Mouse (Mus musculus) layer of hippocampus, postnatal 36 days (tissue): ENCODE results near the gene Scd4. TPM values are rescaled to one million over a fixed set of nuclear protein-coding genes. Genes with fewer than 3 reads are reported as not detected.
"Not testable (repeated sequence)": the region's sequence is repeated elsewhere in the genome, so short reads cannot be mapped to it uniquely, and the experiment has no call there.

Experiments
- DNase-seq, 2 experiments: peaks; one replicate each; pipeline ENCODE4 v3.0.0; 2022
- total RNA-seq, 2 experiments: library from RNA; stranded (reverse); gene quantifications; 2 replicates each; pipeline ENCODE4 v1.2.3; 2021

Gene Scd4
- total RNA-seq, 2 experiments from 2014 or later: 1.7 to 2.7 TPM

- DNase-seq: no peak
These were observed 31.7 kb upstream of the Scd4 start for GRCm38 (mm10) chr19:44301176-44301575.

DNA sequence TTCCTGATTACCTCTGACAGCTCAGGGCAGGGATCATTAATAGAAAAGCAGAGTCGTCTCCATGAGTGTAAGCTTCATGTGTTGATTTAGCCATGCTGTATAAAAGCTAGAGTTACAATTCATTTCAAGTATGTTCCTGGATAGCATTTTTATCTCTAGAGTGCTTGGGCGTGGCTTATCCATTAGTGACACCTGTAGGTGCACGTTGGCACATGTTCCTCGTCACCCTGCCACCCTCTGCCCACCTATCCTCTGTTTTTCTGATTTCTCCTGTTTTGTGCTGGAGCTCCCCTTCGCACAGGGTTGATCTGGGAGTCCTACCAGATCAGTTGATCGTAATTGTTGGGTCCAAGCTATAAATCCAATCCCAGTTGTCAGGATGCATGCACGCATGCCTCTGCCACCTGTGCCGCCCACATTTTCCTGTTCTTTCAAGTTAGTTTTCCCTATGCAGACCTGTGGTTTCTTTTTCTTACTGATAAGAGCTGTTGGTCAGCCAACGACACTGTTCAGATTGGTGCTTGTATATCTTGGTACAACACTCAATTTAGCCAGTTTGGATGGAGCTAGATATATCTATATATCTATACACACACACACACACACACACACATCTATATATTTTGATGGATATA lies 31.1 kb upstream of the Scd4 start:
- DNase-seq: no peak

GRCm38 (mm10) chr19:44302901-44303300 lies 30.0 kb upstream of the Scd4 start:
- DNase-seq: peak in 1 of 2 experiments; percentile 44

GRCm38 (mm10) chr19:44303502-44303901 lies 29.4 kb upstream of the Scd4 start:
- no peak for DNase-seq

DNA sequence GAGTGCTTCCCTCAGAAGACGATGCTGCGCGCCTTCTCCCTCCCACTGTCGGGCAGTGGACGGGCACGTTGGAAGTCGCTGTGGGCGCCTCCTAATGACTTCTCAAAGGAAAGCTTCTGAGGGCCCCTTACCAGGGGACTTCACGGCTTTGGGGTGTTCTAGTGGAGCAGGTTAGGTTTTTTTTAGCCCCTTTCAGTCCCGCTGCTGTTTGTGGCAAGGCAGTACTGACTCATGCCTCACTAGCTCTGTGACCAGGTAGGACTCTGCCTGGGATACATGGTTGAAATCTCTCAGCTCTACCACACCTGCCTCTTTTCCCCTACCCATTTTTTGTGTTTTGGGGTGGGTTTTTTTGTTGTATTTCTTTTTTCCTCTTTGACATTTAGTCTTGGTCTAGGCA lies 28.5 kb upstream of the Scd4 start:
- DNase-seq: no peak

DNA sequence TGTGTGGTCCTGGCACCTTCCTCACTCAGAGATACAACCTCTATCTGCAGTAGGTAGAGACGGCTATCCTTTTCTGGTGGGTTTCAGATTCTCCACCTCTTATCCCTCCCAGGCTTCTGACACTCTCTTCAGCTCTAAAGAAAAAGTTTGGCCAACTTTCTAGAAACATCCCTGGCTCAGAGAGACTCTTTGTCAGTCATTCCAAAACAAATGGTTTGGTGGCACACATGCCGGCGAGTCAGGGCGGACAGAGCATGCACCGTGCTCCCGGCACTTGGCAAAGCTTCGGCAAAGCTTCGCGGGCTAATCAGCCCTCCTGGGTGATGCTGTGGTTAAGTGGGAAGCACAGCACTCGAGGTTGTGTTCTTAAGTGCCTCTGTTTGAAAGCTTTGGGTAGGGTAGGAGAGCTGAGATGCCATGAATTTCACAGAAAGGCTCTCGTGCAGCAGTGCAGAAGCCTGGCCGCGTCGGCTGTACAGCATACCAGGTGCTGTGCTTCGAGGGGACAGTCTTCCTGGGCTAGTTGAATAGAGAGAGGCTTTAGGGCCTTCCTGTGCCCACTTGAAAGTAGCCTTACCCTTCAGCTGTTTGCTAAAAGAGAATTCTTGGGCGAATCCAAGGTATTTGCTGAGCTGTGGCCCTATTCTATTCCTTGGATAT lies 27.9 kb upstream of the Scd4 start:
- DNase-seq: no peak

DNA sequence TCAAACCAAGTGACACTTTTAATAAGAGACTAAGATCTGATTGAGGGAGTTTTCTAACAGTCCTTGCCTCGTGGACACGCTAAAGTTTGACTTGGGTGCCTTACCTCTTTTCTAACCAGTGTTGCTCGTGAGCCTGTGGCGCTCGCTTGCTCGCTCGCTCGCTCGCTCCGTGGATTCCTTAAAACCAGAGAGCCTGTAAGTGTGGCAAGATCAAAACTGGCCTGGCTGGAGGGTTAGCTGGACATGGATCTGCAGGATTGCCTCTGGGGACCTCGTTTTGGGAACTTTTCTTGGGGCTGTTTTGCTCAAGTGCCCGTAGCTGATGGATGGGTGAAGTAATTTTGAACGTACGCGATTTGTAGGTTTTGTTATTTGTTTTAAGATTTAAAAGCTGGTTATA lies 27.2 kb upstream of the Scd4 start:
- DNase-seq: no peak

DNA sequence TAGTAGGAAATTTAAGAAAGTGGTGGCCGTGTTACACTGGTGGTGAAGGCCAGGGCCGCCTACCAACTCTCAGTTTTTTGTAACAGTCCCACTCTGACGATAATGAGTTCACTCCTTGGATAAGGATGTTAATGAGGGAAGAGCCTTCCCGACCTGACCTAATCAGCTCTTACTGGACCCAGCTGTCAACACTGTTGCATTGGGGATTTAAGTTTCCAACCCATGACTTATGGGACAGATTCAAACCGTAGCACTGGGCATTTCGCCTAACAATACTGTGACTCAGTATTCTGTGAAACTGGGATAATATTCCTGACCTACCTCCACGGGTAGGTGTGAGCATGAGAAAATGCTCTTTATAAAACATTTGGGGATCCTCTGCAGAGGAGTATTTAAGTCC lies 26.7 kb upstream of the Scd4 start:
- DNase-seq: no peak

GRCm38 (mm10) chr19:44307101-44307914 lies 25.6 kb upstream of the Scd4 start:
- DNase-seq: no peak

DNA sequence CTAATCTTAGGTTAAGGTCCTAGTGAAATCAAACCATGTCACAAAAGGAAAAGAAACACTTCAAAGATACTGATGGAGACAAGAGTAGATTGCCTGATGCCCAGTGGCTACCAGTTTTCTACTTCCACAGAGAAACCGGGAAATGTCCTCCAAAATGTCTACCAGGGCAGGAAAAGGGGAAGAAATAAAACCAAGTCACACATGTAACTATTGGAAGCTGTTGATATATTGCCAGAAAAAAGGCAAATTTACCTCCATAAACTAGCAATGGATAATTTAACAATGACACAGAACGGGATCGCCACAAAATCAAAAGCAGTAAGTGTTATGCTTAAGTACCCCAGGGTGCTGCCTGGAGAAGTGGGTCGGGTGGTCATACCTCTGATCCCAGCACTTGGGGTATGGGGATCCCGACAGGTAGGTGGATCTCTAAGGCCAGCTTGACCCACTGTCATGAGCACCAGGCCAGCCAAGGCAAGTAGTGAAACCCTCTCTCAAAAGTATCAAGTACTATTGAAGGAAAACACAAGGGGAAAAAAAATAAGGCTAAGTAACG lies 24.9 kb upstream of the Scd4 start:
- no peak for DNase-seq

GRCm38 (mm10) chr19:44308611-44309246 lies 24.2 kb upstream of the Scd4 start:
- no peak for DNase-seq

DNA sequence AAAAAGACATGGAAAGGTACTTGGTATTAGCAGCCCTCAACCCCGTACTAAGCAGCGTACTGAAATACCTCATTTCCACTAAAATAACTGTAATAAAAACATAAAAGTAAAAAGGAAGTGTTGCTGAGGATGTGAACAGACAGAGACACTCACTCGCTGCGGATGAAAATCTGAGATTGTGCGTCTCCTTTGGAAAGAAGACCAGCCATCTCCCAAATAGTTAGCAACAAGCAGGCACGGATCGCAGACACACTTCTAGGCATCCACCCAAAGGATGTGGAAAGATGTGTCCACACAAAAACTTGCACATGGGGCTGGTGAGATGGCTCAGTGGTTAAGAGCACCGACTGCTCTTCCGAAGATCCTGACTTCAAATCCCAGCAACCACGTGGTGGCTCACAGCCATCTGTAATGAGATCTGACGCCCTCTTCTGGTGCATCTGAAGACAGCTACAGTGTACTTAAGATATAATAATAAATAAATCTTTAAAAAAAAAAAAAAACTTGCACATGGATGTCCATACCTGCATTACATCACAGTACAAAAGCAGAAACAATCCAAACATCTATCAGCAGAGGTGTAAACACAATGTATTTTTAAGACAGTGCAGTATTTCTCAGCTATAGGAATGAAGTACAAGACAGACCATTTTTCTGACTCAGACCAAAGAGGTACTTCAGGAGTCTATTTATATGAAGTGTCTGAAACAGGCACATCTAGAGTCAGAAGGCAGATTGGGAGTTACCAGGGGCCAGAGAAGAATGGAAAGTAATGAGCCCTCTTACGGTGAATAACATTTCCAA lies 23.3 kb upstream of the Scd4 start:
- DNase-seq: no peak

GRCm38 (mm10) chr19:44310155-44310575 lies 22.7 kb upstream of the Scd4 start:
- not testable (repeated sequence) for DNase-seq

DNA sequence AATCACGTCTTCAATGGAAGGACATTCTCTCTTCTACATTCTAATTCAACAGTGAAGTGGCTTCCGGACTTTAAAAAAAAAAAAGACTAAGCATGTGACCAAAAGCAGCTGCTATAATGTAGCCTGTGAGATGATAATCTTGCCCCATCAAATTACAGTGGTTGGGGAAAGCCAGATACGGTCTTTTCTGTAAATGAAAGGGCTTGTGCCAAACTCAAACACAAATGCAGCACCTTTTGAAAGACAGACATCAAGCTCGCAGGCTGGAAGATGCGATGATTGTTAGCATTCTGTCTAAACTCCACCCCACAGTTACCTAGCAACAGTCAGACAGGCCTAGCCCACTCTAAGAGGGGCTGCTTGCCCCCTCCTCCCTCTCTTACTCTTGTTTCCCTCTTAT lies 22.1 kb upstream of the Scd4 start:
- DNase-seq: no peak

- DNase-seq: no peak
These were observed 21.4 kb upstream of the Scd4 start for GRCm38 (mm10) chr19:44311306-44312006.

DNA sequence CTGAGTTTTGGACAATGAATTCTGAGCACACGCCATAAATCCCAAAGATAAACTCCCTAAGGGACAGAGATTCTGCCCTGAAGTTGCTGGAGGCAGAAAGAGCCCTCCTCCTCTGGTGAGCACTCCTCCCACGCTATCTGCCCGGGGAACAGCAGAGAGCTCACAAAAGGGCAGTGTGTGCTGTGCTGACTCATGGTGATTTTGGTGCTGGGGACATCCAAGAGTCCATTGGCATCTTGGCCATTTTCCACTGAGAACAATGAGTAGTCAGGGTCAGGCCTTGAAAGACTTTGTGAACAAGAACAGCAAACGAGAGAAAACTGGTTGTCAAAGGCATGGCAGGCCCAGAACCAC lies 20.9 kb upstream of the Scd4 start:
- peak; percentile 37 to 63 for DNase-seq

DNA sequence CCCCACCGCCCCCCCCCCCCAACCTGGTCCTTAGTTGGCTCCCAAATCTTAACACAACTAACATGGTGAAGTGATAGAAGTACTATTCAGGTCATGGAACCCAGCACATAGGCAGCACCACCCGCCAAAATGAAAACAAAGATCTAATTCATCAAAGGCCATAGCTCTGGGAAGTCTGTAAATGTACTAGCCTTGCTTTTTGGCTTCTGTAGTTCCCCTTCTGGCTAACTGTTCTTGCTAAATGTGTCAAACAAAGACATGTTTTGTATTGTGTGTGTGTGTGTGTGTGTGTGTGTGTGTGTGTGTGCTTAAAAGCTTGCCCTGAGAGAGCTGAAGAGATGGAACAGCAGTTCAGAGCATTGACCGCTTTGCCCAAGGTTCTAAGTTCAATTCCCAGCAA lies 19.8 kb upstream of the Scd4 start:
- DNase-seq: no peak

GRCm38 (mm10) chr19:44314327-44314759 lies 18.5 kb upstream of the Scd4 start:
- DNase-seq: peak; percentile 75 to 83

DNA sequence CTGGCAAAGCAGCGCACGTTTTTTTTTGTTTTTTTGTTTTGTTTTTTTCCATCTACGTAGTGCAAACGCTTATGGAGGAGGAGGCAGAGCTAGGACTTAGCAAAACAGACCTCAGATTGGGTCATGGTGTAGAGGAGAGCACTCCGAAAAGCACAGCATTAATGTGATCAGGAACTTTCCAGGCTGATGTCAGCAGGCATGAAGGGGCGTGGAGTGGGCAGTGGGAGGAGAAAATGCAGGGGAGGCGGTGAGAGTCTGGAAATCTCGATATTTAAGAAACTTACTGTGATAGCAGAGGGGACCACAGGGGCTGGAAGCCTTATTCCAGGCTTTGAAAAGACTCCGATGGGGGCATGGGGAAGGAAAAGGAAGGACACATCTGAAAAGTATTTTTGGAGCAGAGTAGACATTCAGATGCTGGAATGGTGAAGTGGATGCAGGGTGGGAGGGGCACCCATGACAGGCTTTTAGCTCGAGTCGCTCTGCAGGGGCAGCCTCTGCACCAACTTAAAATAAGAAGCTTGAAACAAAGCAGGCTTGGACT lies 17.9 kb upstream of the Scd4 start:
- peak; percentile 52 to 61 for DNase-seq

GRCm38 (mm10) chr19:44316752-44317315 lies 16.1 kb upstream of the Scd4 start:
- DNase-seq: no peak

DNA sequence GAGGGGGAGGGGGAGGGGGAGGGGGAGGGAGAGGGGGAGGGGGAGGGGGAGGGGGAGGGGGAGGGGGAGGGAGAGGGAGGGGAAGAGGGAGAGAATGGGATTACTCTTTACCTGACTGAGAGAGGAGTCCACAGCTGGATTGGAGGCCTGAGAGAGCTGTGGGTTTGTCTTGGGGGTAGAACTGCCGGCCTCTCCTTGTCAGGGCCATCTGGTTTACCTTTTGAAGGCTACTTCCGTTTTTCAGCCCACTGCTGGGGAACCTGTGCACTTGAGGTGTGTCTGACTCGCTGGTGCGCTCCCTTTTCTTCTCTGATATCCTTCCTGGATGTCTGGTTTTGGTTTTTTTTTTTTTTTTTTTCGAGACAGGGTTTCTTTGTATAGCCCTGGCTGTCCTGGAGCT lies 15.5 kb upstream of the Scd4 start:
- DNase-seq: no peak
